Mouse (Mus musculus) adrenal gland, postnatal 10 days (tissue): Measurements from ENCODE around the gene Ppp1r3c. TPM values are rescaled to one million over a fixed set of nuclear protein-coding genes. Genes with fewer than 3 reads are reported as not detected.

Experiments
- total RNA-seq, 2 experiments: library from RNA; stranded (reverse); gene quantifications; 2 replicates each; pipeline ENCODE4 v1.2.3; 2021

Gene Ppp1r3c
- total RNA-seq, 2 experiments from 2014 or later: 44.4 to 47.5 TPM

Other genes starting within 250 kb of the Ppp1r3c start
- 1 to 10 TPM; 2.4 to 2.6 TPM for gene Hectd2, start 182.0 kb downstream of the Ppp1r3c start, total RNA-seq
- 100 to 1,000 TPM; 119 to 140 TPM for gene Tnks2, start 97.6 kb upstream of the Ppp1r3c start, total RNA-seq
- gene Fgfbp3, start 183.0 kb upstream of the Ppp1r3c start, total RNA-seq: 1 to 10 TPM; 3.3 to 4.0 TPM
- gene Btaf1, start 189.4 kb upstream of the Ppp1r3c start, total RNA-seq: 10 to 100 TPM; 20.6 to 23.1 TPM